Mouse (Mus musculus) retina, postnatal 1 day (tissue): ENCODE measurements around the gene Cit.

Experiments
- DNase-seq: peaks from one replicate; pipeline ENCODE4 v3.0.0-alpha.2; 2012

Gene Cit

GRCm38 (mm10) chr5:116052826-116053225, 207.7 kb downstream of the Cit start:
- DNase-seq = no peak
